Mouse (Mus musculus) neural tube, embryonic 14.5 days (tissue): Measurements from ENCODE around the gene Rnf167. TPM values are rescaled to one million over a fixed set of nuclear protein-coding genes. Genes with fewer than 3 reads are reported as not detected.

Source experiments
- ATAC-seq: fragments of 200-750 bp; cut with Nextera tagmentation; 2 replicates; pipeline ENCODE4 v1.8.0; 2017; ENCODE audit warnings: low read depth, mild to moderate bottlenecking, moderate TSS enrichment, moderate library complexity
- H3K27ac ChIP-seq: fragments of 300-500 bp; sonication (generic); 2 replicates; pipeline ENCODE4 v1.5.1; 2014; ENCODE audit warnings: low read depth, mild to moderate bottlenecking, control low read depth, low read length, moderate library complexity, mixed read lengths
- H3K27me3 ChIP-seq: fragments of 300-500 bp; sonication (generic); 2 replicates; pipeline ENCODE4 v1.6.1; 2014; ENCODE audit warnings: low read length; ENCODE audit not compliant: control insufficient read depth, insufficient read depth
- H3K36me3 ChIP-seq: fragments of 300-500 bp; sonication (generic); 2 replicates; pipeline ENCODE4 v1.6.1; 2014; ENCODE audit warnings: low read length, mixed read lengths; ENCODE audit not compliant: control insufficient read depth, insufficient read depth
- H3K4me1 ChIP-seq: fragments of 300-500 bp; sonication (generic); 2 replicates; pipeline ENCODE4 v1.6.1; 2014; ENCODE audit warnings: low read length; ENCODE audit not compliant: control insufficient read depth, insufficient read depth
- H3K4me2 ChIP-seq: fragments of 300-500 bp; sonication (generic); 2 replicates; pipeline ENCODE4 v1.6.1; 2014; ENCODE audit warnings: mild to moderate bottlenecking, low read depth, low read length, control low read depth
- H3K4me3 ChIP-seq: fragments of 300-500 bp; sonication (generic); 2 replicates; pipeline ENCODE4 v1.5.1; 2014; ENCODE audit warnings: low read depth, low read length, control low read depth, mixed read lengths
- H3K9ac ChIP-seq: fragments of 300-500 bp; sonication (generic); replicated peaks from 2 replicates; pipeline ENCODE4 v1.6.1; 2014; ENCODE audit warnings: low read depth, mild to moderate bottlenecking, control low read depth, low read length, mixed read lengths
- H3K9me3 ChIP-seq: fragments of 300-500 bp; sonication (generic); 2 replicates; pipeline ENCODE4 v1.6.1; 2016; ENCODE audit warnings: low read length; ENCODE audit not compliant: control insufficient read depth
- WGBS: fragments of 180-500 bp; shearing (Covaris S2); extraction: QIAGEN DNeasy Blood & Tissue Kit; methylation state at CpG from one replicate; pipeline ENCODE4 v1.1.7; 2014; 5-methylcytosine and 5-hydroxymethylcytosine counted together
- polyA plus RNA-seq: library from polyadenylated mRNA; unstranded; fragments of >200 nt; fragmentation: Nextera tagmentation; extraction: Ambion mirVana; gene quantifications from 2 replicates; pipeline ENCODE4 v1.2.1, GENCODE M21; 2014

Rnf167 gene
- polyA plus RNA-seq, 1 experiment from 2014 or later: 98.6 TPM

- Histone ChIP-seq H3K9me3 (no peaks in the 10 kb centered on the region), H3K27ac (no peak overlapping the region), H3K4me3 (no peak overlapping the region), H3K36me3 (peaks cover 41% of the 10 kb centered on the region), H3K9ac (no peak overlapping the region), H3K4me1 (0 out of 2 replicates have a peak, but pooled peaks cover 5% of the 10 kb centered on the region), H3K27me3 (no peaks in the 10 kb centered on the region), H3K4me2 (no peak overlapping the region)
- 75% methylated on average over 7 of the region's 7 CpGs for WGBS
- no peak for ATAC-seq
Measured at GRCm38 (mm10) chr11:70612505-70612904, 34.5 kb upstream of the Rnf167 start.

GRCm38 (mm10) chr11:70615074-70615473 is 32.0 kb upstream of the Rnf167 start:
- no peak overlapping the region for H3K4me3 ChIP-seq
- no peak overlapping the region for H3K27ac ChIP-seq
- 2% methylated on average over 17 of the region's 17 CpGs for WGBS
- H3K4me2 ChIP-seq: peak overlapping the region; percentile 35
- 0 out of 2 replicates have a peak, but pooled peaks cover 5% of the 10 kb centered on the region for H3K4me1 ChIP-seq
- peaks cover 25% of the 10 kb centered on the region for H3K36me3 ChIP-seq
- peak; percentile 68; the same call in 1 of the 2 replicates for ATAC-seq
- H3K9ac ChIP-seq: peak overlapping the region; percentile 18; the same call in 1 of the 2 replicates
- no peaks in the 10 kb centered on the region for H3K27me3 ChIP-seq
- H3K9me3 ChIP-seq: no peaks in the 10 kb centered on the region

GRCm38 (mm10) chr11:70615516-70616093 is 31.4 kb upstream of the Rnf167 start, which contains the start of gene 4930544D05Rik:
Gene 4930544D05Rik (plus strand): TSS chr11:70615848.
- Histone ChIP-seq H3K9me3 (no peaks in the 10 kb centered on the region), H3K4me3 (no peak within 1 kb of the TSS), H3K9ac (peak within 1 kb of the TSS; percentile 18; the same call in 1 of the 2 replicates), H3K4me1 (0 out of 2 replicates have a peak, but pooled peaks cover 5% of the 10 kb centered on the region), H3K27ac (no peak within 1 kb of the TSS), H3K4me2 (peak within 1 kb of the TSS; percentile 35), H3K27me3 (no peaks in the 10 kb centered on the region), H3K36me3 (peaks cover 20% of the 10 kb centered on the region)
- no peak for ATAC-seq
- WGBS: 14% methylated on average over 21 of the region's 21 CpGs

- Histone ChIP-seq H3K9me3 (no peaks in the 10 kb centered on the region), H3K27ac (no peak within 1 kb of the TSS), H3K27me3 (no peaks in the 10 kb centered on the region), H3K9ac (no peak within 1 kb of the TSS), H3K4me3 (no peak within 1 kb of the TSS), H3K36me3 (no peaks in the 10 kb centered on the region), H3K4me2 (no peak within 1 kb of the TSS), H3K4me1 (0 out of 2 replicates have a peak, but pooled peaks cover 5% of the 10 kb centered on the region)
- no peak for ATAC-seq
- WGBS: 46% methylated on average over 1 of the region's 1 CpGs
Measured at GRCm38 (mm10) chr11:70619101-70619500, 27.9 kb upstream of the Rnf167 start, which contains the start of gene Chrne. Gene Chrne (minus strand): TSS chr11:70619216.

GRCm38 (mm10) chr11:70621972-70622814 is 24.8 kb upstream of the Rnf167 start:
- Histone ChIP-seq H3K4me2 (no peak overlapping the region), H3K27ac (no peak overlapping the region), H3K27me3 (no peaks in the 10 kb centered on the region), H3K4me1 (no peaks in the 10 kb centered on the region), H3K9ac (no peak overlapping the region), H3K4me3 (no peak overlapping the region), H3K36me3 (no peaks in the 10 kb centered on the region), H3K9me3 (no peaks in the 10 kb centered on the region)
- no peak for ATAC-seq
- WGBS: 47% methylated on average over 7 of the region's 7 CpGs

- Histone ChIP-seq H3K27ac (no peak overlapping the region), H3K9me3 (no peaks in the 10 kb centered on the region), H3K36me3 (no peaks in the 10 kb centered on the region), H3K4me1 (no peaks in the 10 kb centered on the region), H3K27me3 (no peaks in the 10 kb centered on the region), H3K9ac (no peak overlapping the region), H3K4me3 (no peak overlapping the region), H3K4me2 (no peak overlapping the region)
- ATAC-seq: no peak
- 86% methylated on average over 10 of the region's 10 CpGs for WGBS
Measured at GRCm38 (mm10) chr11:70623053-70623742, 23.8 kb upstream of the Rnf167 start.

- Histone ChIP-seq H3K27ac (no peak overlapping the region), H3K4me1 (no peaks in the 10 kb centered on the region), H3K27me3 (no peaks in the 10 kb centered on the region), H3K4me2 (no peak overlapping the region), H3K4me3 (no peak overlapping the region), H3K9me3 (no peaks in the 10 kb centered on the region), H3K9ac (no peak overlapping the region), H3K36me3 (no peaks in the 10 kb centered on the region)
- WGBS: 46% methylated on average over 4 of the region's 4 CpGs
- ATAC-seq: no peak
Measured at GRCm38 (mm10) chr11:70625473-70625872, 21.6 kb upstream of the Rnf167 start.

GRCm38 (mm10) chr11:70626877-70627276 is 20.2 kb upstream of the Rnf167 start:
- Histone ChIP-seq H3K4me1 (no peaks in the 10 kb centered on the region), H3K9ac (no peak overlapping the region), H3K27ac (no peak overlapping the region), H3K27me3 (no peaks in the 10 kb centered on the region), H3K36me3 (no peaks in the 10 kb centered on the region), H3K4me3 (no peak overlapping the region), H3K9me3 (no peaks in the 10 kb centered on the region), H3K4me2 (no peak overlapping the region)
- 77% methylated on average over 4 of the region's 4 CpGs for WGBS
- ATAC-seq: no peak
